Mouse (Mus musculus) lung, postnatal 4 days (tissue): ENCODE measurements at regions not wholly inside any gene's neighbourhood (a gene's known extent, or its start where the extent isn't known, plus 50 kb on each side); places are given as distances from the start of the nearest gene placed in this dataset.
A peak's percentile ranks its signal among the peaks of the same experiment; 100 is the strongest.
"Not testable (repeated sequence)": the region's sequence is repeated elsewhere in the genome, so short reads cannot be mapped to it uniquely, and the experiment has no call there.

ENCODE experiments used
- DNase-seq, 2 experiments: peaks; one replicate each; pipeline ENCODE4 v3.0.0; 2021

DNA sequence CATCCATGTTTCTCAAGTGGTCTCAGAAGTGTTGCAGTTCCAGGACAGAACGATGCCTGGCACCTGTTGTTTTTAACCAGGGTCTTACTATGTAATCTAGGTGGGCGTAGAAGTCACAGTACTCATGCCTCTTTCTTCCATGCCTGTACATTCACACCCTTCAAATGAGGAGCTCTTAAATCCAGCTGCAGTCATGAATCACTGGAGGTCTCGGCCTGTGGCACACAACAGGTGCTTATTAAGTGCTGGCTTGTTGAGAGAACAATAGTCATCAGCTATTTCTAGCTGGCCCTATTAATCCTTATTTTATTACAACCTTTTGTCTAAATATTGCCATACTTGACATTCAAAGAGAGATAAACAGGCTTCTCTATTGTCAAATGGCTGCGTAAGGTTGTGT lies 157.8 kb downstream of the Ube2e3 start:
- DNase-seq: no peak

DNA sequence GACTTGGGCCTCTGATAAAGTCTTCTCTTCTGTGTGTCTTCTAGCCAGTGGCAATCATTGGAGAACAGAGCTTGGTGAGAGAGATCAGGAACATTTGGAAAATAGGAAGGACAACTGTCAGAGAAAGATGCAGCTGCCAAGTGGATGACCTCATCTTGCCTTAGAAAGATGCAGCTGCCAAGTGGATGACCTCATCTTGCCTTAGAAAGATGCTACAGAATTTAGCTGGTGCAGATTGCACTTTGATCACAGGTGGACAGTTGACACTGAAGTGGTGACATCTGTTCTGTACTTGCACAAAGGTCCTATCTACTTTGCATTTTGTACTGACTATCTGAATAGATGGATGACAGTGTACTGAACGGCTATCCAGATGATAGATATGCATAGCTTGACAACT lies 163.1 kb downstream of the Ube2e3 start:
- DNase-seq: peak in 1 of 2 experiments; percentile 23

DNA sequence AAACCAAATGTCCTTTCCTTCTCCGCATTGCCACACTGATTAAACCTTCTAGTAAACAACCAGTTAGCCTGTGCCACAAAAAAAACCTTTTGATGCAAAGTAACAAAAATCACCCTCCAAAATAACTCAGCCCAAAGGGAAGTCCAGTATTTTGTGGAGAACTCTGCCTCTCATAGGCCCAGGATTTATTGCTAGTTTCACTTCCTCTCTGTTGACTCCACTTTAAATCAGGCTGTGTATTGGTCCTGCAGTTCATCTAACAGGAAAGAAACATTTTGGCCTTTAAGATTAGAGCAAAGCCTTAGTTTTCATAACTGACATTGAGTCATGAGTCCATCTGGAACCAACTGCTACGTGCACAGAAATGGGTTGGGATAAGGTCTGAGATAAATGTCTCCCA lies 168.4 kb downstream of the Ube2e3 start:
- DNase-seq: no peak

DNA sequence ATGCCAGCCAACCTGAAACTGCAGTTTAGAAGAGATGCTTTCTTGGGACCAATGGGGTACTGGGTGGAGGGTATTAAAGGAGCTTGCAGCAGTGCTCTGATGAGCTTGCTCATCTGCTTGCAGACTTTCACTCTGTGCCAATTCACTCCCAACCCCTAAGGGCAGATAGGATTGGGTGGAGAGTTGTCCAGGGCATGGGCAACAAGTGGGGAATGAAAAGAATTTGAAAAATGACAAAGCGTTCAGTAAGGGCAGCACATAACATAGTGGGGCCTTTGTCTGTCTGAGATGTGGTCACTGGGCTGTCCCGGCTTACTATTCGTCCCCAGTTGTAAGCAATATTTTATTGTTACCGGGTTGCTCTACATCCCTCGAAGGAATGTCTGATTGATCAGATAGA lies 170.7 kb downstream of the Ube2e3 start:
- DNase-seq: no peak

DNA sequence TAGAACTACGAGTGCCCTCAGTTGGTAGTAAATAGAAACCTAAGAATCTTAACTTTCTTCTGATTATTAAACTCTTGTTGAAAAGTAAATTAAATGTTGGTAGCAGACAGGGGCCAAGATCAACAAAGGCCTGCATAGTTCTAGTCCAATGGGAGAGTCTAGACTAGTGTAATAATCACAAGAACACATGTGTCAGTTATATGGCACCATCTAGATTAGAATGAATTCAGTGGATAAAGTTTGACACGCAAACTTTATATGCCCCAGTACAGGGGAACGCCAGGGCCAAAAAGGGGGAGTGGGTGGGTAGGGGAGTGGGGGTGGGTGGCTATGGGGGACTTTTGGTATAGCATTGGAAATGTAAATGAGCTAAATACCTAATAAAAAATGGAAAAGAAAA lies 176.9 kb downstream of the Ube2e3 start:
- DNase-seq: not testable (repeated sequence)

DNA sequence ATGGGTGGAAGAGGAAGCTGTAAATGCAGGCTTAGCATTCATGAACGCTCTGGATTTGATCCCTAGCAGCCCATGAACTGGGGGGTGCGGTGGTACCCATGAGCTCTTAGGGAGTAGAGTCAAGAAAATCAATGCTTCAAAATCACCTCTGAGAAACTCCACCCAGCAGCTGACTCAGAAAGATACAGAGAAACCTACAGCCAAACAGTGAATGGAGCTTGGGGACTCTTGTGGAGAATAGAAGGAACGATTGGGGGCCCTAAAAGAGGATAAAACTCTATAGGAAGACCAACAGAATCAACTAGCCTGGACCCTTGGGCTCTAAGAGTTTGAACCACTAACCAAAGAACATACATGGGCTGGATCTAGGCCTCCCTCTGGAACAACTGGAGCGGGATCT lies 177.6 kb downstream of the Ube2e3 start:
- no peak for DNase-seq

DNA sequence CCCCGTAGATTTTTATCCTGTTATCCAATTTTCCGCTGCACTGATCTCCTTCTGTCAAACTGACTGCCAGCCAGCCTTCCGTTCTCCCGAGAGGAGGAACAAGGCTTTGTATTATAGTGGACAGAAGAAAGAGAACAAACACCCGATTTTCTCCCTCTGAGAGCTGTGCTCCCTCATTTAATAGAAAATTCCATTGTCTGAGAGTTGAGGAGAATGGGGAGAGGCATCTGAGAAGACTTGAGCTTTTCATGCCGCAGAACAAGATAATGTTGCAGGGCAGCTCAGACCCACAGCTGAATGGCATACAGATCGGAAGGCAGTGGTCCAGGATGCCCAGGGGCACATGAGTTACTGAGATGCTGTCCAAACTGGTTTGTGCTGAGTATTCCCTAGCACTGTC lies 180.1 kb downstream of the Ube2e3 start:
- no peak for DNase-seq

DNA sequence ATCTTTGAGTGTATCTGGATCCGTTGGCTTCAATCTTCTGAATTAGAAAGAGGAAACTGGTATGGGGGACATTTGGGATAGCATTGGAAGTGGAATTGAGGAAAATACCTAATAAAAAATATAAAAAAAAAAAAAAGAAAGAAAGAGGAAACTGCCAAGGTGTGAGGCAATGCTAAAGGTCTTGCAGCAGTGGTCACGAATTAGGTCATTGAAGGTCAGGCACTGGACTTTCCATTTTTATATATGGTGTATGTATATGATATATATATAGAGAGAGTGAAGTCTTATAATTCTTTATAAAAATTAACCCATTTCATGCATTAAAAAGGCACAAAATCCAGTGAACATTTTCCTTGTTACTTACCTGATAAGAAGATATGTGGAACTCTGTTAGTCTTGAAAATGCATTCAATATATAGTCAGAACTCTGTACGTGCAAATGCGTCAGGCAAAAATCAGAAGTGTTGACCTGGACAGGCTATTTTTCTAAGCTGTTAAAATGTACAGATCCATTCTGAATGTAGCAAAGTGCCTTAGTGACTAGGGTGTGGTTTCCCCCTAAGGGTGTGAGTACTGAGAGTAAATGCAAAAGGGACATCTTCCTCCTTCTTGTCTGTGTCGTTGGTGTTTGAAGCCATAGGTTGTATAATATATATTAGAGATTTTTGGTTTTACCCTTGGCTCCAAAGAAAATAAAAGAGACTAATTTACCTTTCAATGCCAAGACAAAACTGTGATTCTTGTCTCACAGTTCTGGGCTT lies 181.0 kb downstream of the Ube2e3 start:
- no peak for DNase-seq

DNA sequence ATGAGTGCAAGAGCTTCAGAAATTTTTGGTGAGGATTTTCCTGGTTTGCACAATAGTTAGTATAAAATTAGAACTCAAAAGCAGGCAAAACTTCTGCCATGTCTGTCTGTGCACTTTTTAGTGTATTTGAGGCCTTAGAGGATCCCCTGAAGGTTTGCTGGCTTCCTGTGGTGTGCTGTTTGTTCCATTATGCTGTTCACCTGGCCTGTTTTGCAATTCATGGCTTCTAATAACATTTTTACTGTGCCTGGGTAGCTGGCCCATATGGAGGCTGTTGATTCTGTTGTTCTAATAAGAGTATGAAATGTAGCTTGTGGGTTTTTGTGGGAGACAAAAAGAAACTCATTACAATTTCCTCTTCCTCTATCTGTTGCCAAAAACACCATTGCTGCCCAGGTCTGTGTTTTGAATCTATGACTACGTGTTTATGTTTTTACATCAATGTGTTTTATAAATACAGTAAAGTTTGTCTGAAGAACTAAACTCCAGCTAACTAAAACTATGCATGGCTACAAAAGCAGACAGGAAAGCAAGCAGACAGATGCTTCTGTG lies 182.6 kb downstream of the Ube2e3 start:
- no peak for DNase-seq

DNA sequence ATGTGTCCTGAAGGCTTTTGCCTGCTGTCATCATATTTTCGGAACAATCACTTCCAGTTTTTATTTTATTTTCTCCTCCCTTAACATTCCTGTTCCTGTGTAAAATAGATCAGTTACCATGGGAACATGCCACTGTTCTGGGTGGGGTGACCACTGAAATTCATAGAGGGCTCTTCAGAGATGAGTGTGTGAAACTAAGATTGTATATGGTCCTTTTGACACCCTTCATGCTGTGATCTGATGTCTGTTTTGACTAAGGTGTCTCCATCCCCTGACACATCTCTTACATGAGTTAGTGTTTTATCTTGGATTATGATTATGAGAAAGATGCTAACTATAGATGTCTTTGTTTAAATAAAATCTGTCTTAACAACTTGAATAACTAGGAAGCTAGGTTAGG lies 184.3 kb downstream of the Ube2e3 start:
- no peak for DNase-seq

DNA sequence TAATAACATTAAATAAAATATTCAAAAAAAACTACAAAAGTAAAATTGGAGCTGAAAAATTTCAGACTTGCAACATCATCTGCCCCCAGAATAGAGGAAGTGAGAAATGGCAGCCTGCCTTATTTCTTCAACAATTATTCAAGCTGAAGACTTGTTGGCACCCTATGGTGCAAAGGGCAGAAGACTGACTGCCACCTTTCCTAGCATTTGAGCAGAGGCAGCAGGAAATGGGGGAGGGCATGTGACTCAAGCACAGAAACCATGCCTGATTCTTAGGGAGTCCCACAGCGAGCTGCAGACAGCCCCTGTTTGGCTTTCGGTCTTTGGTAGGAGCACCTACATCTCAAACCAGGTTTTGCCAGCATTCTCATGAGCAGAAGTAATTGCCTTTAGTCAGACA lies 188.2 kb downstream of the Ube2e3 start:
- peak in 1 of 2 experiments; percentile 22 for DNase-seq

DNA sequence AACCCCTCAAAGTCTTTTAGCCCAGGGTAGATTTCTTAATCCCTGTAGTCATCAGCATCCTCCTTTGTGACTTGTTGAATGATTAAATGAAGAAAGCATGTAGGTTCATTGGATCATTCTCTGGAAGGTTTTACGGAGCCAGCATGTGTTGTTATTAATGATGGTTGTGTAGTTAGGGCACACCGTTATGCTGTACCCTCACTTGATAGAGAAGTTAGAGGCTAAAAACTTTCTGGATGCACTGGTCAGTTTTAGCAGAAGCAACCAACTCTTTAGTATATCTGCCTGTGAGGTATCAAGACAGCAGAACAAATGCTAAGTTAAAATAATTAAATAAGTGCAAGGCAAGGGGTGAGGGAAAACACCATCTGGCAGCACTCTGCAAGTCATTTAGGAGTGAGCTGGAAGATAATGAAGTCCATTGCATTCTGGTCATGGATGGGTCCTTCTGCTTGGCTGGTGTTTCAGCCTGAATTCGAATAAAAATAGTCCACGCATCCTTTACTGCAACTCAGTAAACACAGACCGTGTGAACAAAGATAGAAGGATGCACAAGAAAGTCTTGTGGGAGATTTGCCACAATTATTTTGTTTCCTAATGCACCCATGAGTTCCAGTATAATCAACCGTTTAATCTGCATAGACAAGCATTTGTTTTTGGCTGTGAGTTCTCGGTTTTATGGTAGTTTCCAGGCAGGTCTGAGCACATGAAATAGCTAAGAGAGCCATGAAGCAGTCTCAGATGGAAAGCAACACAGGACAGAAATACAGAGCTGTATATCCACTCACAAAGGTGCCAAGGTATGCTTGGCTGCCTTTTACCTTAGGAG lies 191.4 kb downstream of the Ube2e3 start:
- DNase-seq: no peak

DNA sequence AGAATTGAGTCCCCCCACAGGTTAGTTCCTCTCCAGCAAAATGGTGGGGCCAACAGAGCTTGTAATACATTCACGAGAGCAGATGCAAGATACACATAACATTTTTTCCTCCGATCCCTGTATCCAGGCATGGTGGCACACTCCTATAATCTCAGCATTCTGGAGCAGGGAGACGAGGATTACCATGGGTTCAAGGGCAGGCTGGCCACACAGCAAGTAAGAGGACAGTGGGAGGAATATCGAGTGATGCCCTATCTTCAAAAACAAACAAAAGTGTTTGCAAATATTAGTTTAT lies 192.0 kb downstream of the Ube2e3 start:
- no peak for DNase-seq

DNA sequence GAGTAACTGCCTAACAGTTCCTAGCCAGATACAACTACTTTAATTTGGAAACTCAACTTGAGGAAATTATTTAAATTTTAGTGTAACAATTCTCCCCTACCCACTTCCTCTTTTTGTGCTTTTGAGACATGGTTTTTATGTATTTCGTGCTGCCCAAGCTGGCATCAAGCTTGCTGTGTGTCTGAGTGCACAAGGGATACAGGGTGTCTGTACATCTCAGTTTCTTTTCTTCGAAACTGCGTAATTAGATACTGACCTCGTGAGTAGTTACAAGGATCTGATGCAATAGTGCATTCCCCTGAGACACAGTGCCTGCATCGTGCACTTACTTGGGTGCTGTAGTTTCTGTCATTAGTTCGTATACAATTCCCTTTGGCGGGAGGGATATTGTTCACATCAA lies 192.4 kb downstream of the Ube2e3 start:
- DNase-seq: no peak

DNA sequence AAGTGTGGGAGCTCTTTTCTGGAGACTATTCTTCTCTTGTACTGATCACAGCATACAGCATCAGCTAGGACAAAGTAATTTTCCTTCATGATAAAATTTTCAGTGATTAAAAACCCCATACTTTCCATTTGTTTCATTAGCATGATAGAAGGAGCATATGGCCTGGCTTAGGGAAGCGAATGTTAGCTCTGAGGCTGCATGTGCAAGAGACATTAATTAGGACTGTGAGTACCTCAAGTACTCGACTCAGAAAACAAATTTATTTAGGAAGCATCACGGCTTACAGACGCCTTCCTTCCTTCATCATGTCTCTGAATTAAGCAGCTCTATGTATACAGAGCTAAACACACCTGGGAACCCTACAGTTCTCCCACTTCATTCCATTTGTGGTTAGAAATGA lies 193.6 kb upstream of the Itga4 start:
- DNase-seq: no peak

DNA sequence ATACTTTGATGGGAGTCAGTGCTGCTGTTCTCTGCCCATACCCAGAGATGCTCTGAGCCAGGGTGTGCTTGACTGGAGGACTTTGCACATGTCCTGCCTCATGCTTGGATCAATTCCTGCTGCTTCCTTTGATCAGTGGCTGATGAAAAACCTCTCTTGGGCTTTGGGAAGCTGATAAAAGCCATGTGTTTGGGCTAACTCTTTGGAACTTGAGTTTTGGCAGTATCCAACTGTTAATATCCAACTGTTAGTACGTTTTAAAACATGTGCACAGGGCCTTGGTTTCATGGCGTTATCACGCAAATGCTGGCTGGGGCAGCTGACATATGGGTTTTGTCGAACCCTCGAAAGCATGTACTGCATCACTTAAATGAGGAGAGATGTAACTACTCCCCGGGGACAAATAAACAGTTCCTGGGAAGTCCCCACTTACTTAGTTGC lies 193.0 kb upstream of the Itga4 start:
- DNase-seq: no peak

DNA sequence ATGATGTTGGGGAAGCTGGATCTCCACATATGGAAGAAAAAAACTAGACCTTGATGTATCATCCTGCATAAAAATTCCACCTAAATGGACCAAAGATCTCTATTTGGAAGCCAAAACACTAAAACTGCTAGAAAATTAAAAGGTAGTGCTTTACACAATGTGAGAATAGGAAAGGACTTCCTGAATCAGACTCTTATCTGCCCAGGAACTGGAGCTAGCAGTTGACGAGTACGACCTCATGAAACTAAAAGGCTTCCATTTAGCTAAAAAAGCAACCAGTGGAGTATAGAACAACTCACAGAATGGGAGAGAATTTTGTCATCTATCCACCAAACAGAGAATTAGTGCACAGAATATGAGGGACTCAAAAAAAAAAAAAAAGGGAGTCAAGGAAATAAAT lies 191.6 kb upstream of the Itga4 start:
- no peak for DNase-seq

DNA sequence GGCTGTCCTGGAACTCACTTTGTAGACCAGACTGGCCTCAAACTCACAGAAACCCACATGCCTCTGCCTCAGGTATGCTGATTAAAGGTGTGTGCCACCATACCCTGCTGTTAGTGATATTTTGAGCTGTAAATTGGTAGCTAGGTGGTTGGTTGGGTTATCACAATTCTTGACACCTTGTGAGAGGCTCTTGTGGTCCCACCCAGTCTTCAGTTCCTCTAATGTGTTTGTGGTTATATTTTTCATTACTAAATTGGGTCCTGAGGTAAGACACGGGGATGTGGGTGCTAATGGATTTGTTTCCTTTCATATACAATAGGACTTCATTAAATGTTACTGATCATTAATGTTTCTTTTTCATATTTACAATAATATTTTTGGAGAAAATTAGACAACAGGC lies 189.9 kb upstream of the Itga4 start:
- DNase-seq: no peak

DNA sequence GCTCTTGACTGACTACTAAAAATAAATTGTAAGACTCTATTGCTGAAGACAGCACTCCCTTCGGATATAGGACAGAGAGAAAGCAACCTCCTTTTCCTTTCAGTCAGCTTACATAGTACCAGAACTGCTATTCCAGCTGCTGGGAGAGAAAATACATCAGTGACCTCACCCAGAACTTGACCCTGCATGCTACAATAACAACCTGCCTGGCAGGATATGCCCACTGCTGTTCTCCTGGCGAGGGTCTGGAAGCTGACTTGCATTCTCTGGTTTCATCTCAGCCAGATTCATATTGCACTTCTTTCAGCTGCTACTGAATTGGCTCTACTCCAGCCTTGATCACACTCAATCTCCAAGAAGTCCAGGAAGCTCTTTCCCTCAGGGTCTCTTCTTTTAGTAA lies 179.1 kb upstream of the Itga4 start:
- DNase-seq: no peak

DNA sequence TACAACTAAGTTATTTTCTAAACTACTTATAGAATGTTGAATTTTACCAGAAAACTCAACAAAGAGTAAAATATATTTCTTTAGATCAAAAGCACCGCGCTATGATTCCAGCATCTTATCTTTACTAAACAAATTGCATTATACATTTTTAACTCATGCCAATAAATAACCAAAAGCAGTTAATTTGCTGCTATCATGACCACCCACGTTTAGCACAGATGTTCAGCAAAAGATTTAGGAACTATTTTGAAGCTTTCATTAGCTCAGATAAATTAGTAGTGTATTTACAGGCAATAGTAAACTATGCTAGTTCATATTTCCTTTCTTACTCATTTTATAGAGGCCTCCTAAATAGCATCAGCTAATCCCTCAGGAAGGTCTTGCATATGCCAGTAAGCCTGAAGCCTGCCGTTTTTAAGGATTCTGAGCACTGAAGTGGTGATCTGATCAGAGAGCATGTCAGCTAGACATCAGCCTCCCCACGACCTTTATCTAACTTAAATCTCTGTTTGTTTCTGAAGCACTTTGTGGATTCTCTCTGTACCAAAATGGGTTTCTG lies 176.3 kb upstream of the Itga4 start:
- DNase-seq: no peak

DNA sequence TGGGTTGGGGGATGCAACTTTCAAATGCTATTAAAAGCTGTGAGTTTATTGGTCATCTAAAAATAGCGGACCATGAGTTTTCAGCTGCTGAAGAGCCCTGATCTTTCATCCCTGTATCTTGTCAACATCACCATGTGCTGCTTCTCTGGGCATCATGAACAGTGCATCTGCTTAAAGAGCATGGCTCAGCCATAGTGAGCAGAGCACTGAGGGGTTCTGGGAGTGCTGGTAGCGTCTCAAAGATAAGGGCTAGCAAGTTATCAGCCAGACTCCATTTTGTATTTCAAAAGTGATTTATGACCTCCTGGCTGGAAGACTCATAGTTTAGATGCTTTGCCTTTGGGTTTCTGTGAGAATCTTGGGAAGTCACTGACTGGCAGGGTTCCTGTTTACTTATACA lies 173.5 kb upstream of the Itga4 start:
- DNase-seq: no peak

DNA sequence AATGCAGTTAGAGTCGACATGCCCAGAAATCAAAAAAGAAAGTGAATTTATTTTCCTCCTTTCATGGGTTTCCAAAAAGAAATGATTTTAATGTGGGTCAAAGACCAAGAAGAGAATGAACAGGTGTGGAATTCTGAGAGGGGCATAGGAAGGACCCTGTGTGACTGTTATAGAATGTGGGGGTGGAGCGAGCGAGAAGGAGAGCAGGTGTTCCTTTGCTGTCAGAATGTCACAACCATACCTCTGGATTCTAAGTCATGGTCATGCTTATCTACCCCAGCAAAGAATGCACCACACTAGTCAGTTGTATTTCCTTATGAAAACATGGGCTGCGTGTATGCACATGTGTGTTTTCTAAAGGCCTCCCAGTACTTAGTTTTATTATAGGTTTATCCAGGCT lies 168.9 kb upstream of the Itga4 start:
- DNase-seq: no peak

DNA sequence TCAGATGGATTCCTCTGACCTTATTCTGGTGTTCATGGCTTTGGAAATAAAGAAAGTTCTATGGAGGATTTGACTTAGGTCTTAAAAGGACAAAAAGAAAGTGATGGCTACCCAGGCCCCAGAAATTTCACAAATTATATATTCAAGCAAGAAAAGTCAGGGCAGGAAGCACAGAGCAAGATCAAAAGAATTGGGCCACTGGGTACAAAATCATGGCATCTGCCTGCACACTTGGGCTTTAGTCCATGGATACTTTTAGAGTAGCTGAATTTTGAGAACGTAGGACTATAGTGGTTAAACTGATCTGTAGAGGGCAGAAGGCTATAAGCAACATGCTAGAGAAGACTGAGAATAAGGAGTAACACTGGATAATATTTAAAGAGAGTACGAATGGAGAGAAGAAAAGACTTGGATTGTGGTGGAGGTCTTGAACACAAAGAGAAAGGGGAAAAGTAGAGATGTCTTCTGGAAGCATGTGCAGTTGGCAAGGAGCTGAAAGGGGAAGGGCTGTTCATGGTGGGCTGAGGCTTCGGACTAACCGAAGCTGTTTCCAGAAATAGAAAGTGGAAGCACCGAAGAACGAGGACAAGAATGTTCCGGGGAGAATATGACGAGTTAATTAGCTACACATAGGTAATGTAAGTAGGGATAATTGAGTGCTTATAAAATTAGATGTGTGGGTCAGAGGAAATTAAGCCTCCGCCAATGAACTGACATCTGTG lies 168.2 kb upstream of the Itga4 start:
- no peak for DNase-seq
